Mouse (Mus musculus): ENCODE data around the gene Ttc17. TPM values are rescaled to one million over a fixed set of nuclear protein-coding genes. Genes with fewer than 3 reads are reported as not detected.

The Ttc17 gene
- polyA plus RNA-seq, 1 experiment from 2014 or later, result 13.7 TPM

DNA sequence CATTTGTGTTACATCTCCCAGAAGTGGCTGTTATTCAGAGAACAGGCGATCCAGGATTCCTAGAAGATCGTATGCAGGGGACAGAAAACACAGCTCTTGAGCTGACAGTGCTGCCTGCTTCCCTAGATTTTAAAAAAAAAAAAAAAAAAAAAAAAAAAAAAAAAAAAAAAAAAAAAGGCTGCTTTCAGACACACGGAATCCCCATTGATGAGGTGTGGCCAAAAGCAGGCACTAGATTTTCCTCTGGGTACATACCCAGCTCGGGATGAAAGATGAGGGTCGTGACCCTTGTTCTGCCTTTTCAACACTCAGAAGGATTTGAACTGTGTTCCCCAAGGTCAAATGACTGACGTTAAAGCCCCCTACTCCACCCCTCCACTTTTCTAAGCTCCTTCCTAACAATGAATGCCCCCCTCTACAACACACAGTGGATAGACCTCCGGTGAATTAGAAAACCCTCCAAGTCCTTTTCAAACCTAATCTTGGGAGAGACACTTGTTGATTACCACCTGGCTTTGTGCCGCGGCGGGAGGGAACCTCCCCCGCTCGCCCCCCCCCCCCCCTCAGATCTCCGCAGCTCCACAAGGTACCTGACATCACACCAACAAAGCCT lies 143.5 kb downstream of the Ttc17 start:
- no peaks in the 10 kb centered on the region for H3K36me3 ChIP-seq (ENCODE audit: insufficient read depth, low read length)
- no peak overlapping the region for H3K27ac ChIP-seq
- DNase-seq (ENCODE audit: low spot score), result no peak
- peak overlapping the region; percentile 52 for H3K4me2 ChIP-seq (ENCODE audit: low read length)
- peak overlapping the region; percentile 17; the same call in 1 of the 2 replicates for H3K4me3 ChIP-seq (replicated peaks; ENCODE audit: low read depth, low read length)
- H3K9me3 ChIP-seq (replicated peaks; ENCODE audit: low read length), result no peaks in the 10 kb centered on the region
- H3K27me3 ChIP-seq (ENCODE audit: insufficient read depth, low read length), result peaks cover 18% of the 10 kb centered on the region
- no peak for TF ChIP-seq CTCF (IDR thresholded peaks at IDR 0.05; ENCODE audit: low read depth)
- H3K9ac ChIP-seq (ENCODE audit: low read depth, low read length), result no peak overlapping the region
- peaks cover 9% of the 10 kb centered on the region; the same call in 1 of the 2 replicates for H3K4me1 ChIP-seq (replicated peaks; ENCODE audit: insufficient read depth, low read length)
- 3% methylated on average over 13 of the region's 13 CpGs for WGBS
- no peak; the same call in 1 of the 2 replicates for ATAC-seq (replicated peaks; ENCODE audit: low FRiP score, low read depth)

DNA sequence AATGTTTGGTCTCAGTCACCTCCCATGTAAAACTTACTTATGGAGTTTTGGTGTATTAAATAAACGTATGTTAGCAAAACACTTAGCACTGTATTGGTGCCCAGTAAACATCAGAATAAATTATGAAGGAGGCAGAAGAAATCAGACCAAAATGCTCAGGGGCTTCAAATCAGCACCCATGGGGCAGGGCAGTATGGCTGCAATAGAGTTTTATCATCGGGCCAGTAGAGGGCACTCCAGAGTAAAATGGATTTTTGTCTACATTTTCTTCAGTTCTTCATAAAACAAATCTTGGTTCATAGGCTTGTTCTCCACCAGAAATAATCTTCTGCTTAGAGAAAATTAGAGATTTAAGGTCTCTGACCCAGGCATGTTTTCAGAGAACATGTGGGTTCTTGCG lies 152.4 kb downstream of the Ttc17 start:
- no peak overlapping the region for H3K27ac ChIP-seq
- H3K4me1 ChIP-seq (replicated peaks; ENCODE audit: insufficient read depth, low read length), result no peaks in the 10 kb centered on the region
- no peak overlapping the region for H3K4me2 ChIP-seq (ENCODE audit: low read length)
- ATAC-seq (replicated peaks; ENCODE audit: low FRiP score, low read depth), result no peak
- WGBS, result 22% methylated on average over 3 of the region's 3 CpGs
- H3K4me3 ChIP-seq (replicated peaks; ENCODE audit: low read depth, low read length), result no peak overlapping the region
- DNase-seq (ENCODE audit: low spot score), result peak; percentile 37
- H3K27me3 ChIP-seq (ENCODE audit: insufficient read depth, low read length), result peaks cover 5% of the 10 kb centered on the region; the same call in 1 of the 2 replicates
- no peaks in the 10 kb centered on the region for H3K36me3 ChIP-seq (ENCODE audit: insufficient read depth, low read length)
- no peaks in the 10 kb centered on the region for H3K9me3 ChIP-seq (replicated peaks; ENCODE audit: low read length)
- TF ChIP-seq CTCF (IDR thresholded peaks at IDR 0.05; ENCODE audit: low read depth), result peak; percentile 65
- no peak overlapping the region for H3K9ac ChIP-seq (ENCODE audit: low read depth, low read length)

MicroRNAs encoded within 50 kb of the gene (microRNA counts, 519-probe panel; counts per million panel counts)
- 330 counts per million, percentile 68 among the panel's probes with 10 or more counts for microRNA mmu-miR-670

Small RNA genes lying within 50 kb of the gene (microRNA-seq; reads per million reads assigned to microRNA genes)
- 1.2 reads per million for gene Mir670

Other genes starting within 250 kb of the Ttc17 start
- gene Hsd17b12, start 248.7 kb downstream of the Ttc17 start, polyA plus RNA-seq (2015; fragmentation: Nextera tagmentation; extraction: Ambion mirVana), result 102 and 107 TPM in 2 replicates
- gene Api5, start 31.4 kb upstream of the Ttc17 start, polyA plus RNA-seq (2015; fragmentation: Nextera tagmentation; extraction: Ambion mirVana), result 108 and 118 TPM in 2 replicates